Mouse (Mus musculus) cerebellum, adult 8-10 months (tissue): ENCODE measurements around the gene Cyren.

Source experiments
- DNase-seq: peaks from one replicate; pipeline ENCODE4 v3.0.0; 2022

Cyren gene

DNA sequence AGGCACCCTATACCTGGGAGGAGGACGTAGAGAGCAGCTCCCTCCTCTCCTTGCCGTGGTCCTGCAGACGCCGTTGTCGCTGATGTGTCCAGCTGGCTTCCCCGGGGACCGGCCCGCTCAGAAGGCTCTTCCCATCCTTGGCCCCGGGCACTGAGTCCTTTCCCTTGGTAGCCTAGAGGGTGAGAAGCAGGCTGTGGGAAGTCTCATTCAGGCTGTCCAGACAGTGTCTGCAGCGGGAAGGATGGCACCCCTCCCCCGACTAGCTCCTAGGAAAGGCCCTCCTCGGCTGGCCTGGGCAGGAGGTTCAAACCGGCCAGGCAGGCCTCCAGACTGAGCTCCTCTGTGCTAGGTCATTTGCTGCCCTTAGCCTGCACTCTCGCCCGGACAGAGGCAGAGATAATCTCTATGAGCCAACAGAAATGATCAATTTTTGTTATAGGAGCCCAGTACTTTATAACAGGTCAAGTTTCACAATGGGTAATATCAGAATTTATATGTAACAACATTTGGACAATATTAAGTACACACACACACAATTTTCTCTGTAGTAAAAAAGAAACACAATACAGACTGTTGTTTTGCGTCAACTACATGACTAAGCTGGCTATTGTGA is 18.4 kb upstream of the Cyren start:
- DNase-seq, result no peak

DNA sequence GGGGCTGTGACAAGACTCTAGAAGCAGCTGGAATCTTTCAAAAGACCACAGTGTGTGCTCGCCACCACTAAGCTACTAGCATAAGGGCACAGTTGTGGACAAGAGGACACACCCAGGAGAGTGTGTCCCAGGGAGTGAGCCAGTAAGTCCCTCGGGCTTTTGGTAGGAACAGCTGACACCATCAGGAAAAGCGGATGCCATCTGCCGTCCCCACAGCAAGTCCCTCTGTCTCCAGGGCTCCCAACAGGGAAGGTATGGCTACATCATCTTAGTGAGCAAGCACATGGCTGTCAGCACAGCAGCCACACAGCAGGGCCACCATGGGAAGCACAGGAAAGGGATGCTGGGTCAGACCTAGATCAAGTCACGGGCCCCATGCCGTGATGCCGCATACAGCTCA is 17.7 kb upstream of the Cyren start:
- no peak for DNase-seq

DNA sequence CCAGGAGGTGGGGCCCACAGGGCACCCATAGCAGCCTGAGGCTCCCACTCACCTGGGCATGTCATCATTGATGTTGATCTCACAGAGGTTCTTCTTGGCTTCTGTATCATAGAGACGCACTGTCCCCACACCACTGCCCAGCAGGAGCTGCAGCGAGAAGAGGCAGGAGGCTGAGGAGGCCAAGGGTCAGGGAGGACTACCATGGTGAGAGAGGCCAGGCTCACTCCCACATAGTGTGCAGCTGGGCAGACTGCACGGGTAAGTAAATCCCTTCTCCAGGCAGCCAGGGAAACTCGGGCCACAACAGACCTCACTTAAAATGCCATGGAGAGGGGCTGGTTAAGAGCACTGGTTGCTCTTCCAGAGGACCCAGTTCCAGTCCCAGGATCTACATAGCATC is 11.3 kb upstream of the Cyren start:
- DNase-seq, result no peak

DNA sequence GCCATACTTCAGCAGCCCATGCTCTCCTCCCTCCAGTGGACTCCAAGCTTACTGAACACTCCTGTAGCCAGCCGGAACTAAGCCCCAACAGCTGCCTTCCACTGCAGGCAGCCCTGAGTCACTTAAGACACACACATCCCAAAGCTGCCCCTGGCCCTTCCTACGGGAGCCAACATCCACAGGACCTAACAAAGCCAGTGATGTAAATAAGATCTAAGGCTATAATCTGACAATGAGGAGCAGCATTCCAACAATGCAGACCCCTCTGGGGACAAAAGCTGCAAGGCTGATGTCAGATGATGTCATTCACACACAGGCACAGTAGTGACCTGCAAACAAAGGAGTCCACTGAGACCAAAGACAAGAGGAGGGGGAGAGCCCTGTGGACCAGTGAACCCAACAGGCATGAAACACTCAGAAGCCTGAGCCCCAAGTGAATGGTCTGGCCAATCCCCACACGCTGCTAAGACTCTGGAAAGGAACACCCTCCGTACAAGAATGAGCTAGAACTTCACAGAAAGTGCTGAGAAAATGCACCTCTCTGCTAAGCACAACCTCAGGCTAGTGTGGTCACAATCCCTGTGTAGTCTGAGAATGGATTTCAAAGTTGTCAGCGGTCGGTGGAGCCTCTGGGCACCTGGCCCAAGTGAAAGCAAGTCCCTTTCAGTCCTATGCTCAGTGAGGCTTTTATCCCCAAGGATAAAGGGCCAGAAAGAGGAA is 9.4 kb upstream of the Cyren start:
- no peak for DNase-seq

DNA sequence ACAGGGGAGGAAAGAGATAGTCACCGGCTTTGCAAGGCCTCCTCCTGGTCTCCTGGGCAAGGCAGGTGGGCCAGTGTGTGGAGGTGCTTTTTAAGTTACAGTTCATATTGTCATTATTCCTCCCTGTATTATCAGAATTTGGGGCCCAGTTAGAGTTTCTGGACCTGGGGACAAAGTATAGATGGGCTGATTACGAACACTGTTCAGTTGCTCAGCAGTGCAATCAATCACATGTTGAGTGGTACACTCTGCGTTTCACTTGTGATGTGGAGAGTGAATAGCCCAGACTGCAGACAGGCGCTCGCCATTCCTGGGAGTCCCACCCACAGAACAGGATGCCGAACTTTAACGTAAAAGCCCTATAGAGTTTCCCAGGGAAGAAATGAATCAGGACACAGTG is 6.9 kb upstream of the Cyren start:
- no peak for DNase-seq

DNA sequence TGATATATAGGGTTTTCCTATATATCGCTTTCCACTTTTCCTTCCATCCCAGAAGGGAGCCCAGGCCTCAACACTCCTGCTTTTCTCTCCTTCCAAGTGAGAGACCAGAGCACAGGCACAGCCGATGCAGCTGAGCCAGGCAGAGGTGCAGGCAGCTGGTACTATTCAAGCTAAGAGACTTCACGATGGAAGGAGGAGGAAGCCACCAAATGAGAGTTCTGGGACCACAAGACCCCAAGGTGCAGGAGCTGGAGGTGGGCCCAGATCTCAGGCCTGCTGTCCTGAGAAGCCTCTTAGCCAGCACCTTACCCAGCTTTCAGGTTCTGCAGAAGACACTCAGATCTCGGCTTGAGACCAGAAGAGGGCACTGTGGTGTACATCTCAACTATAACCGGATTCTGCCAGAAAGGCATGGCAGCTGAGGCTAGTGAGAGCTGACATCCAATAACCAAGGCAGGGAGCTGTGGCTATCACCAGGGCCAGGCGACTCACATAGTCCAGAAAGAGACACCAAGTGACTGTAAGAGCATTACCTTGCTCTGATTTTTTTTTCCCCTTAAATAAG is 2.1 kb upstream of the Cyren start:
- peak; percentile 37 for DNase-seq

DNA sequence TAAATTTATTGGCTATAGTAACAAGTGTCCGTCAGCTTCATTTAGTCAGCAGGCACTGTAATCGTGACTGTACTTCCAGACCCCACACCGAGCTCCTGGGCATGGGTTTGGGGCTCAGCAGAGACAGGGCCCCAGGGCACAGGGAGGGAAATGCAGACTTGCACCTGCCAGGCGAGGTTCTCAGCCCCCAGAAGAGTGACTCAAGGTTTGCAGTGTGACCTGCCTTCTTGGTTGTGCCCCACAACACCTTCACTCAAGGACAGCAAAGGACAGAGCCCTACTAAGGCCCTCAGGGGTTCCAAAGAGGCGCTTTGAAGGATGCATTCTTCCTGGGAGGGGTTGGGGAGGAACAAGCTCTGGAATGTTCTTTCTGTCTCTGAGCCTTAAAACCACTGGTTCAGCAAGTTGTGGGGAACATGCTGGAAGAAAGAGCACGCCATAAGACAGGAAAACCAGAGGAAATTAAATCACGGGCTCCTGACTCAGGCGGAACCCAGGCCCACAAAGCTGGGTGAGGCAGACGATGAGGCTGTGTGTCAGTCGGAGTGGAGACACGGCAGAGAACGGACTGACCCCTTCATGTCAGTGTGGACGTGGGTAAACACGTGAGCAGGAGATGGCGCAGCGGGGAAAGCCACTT is 1.4 kb upstream of the Cyren start:
- no peak for DNase-seq

DNA sequence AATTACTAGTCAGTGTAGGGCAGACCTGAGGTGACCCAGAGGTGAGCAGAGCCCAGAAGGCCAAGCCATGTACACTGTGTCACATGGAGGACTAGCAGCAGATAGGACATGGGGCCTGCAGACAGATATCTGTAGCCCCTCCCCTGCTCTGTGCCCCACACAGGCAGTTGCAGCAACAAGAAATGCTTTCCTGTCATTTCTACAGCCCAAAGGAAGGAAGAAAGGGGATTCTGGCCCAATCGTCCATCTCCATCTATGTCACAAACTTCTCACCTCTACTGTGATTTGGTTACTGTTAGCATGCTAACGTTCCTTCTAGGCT is 1.1 kb downstream of the Cyren start:
- DNase-seq, result no peak

DNA sequence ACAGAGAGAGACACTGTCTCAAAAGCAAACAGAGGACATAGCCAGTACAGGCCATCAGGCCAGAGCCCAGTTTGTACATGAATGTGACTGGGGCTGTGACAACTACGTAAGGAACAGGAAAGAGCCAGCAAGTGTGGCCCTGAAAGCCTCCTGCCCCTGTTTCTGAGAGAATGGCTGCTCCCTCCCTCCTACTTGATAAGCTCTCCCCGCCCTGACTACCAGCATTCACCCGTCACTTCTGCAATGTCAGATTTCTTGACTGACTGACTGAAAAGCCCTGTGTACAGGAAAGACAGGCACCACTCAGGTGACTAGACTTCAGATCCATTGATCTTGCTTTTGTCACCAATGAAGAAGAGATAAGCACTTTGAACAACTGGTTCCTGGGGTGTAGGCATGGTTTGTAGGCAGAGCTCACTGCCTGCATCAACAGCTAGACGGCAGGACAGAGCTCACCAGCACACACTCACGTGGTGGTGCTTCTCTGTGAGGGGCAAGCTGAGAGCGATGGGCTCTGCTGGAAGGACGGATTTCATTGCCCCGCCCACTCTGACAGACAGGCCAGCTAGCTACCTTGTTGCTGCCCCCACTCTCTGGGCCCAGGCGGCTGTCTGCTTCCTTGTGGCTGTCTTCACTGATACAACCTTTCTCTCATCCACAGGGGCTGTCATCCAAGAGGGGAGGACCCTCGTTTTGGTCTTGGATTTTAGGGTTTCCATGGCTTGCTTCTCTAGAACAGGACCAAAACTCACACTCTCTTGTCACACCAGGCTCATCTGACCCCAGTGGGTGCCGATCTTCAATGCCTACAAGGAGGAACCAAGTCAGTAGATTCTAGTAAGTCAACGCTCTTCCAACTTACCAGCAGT is 1.7 kb downstream of the Cyren start:
- no peak for DNase-seq

DNA sequence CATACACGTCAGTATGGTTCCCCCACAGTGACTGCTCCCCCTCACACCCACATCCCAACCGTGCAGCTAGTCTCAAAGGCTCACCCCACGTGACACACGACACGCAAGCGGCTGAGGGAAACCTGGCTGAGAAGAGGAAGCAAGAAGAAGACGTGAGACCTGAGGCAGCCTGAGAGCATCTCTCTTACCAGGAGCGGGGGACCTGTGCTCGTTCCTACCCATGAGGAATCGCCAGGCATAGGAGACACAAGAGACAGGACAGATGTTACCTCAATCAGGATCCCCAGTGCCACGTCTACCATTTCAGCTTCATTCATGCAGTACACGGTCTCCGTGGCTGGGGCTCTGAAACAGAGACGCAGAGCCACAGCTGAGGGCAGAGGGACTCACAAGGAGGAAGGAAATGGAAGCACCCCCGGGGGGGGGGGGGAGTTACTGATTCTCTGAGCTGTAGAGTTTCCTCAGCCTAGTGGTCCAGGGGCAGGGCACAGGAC is 2.5 kb downstream of the Cyren start:
- DNase-seq, result no peak

DNA sequence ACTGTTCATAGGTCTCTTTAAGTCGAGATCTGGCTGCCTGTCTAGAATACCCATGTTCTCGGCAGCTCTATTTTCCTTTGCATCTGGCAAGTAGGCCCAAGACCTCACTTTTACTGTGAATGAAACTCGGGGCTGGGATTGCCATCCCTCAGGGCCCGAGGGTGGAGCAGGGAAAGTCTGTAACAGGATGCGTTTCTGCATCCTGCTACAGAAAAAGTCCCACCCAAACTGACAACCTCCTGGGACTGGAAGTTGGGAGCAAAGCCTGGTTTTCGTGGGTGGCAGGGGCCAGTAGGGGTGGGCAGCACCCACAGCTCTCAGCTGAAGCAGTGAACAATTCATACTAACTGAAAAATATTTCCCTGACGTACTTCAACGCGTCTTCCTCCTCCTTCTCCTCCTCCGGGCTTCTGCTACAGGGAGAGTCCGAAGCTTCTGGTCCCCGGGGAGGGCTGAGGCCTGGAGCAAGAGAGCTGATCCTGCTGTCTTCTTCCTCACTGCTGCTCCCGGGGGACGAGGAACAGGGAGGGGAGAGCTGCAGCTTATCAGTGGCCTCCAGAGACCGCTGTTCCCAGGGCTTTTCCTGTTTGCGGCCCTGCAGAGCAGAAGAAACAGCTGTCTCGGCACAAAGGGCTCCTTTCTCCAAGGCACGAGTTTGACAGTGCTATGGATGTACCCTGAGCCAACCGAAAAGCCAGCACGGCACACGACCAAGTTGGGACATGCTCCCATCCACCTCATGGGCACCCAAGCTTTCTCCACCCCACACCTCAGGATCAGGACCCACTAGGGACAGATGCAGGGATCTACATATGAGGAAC is 3.5 kb downstream of the Cyren start:
- DNase-seq, result no peak

DNA sequence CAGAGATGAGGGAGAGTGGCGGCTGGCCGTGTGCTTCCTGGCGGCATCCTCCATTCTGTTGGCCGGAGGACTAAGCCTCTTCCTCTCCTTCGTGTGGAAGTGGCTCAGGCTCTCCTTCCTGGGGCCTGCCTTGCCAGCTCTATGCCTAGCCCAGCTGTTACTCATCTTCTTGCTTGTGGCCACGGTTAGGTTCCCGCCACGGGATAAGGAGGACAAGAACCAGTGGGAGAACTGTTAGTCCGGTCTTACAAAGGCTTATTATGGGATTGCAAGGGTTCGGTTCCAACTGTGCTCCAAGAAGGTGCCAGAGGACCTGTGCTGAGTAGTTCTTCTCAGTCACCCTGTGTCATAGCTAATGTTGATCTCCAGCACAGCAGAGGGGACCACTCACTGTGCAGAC is 5.0 kb downstream of the Cyren start:
- no peak for DNase-seq

DNA sequence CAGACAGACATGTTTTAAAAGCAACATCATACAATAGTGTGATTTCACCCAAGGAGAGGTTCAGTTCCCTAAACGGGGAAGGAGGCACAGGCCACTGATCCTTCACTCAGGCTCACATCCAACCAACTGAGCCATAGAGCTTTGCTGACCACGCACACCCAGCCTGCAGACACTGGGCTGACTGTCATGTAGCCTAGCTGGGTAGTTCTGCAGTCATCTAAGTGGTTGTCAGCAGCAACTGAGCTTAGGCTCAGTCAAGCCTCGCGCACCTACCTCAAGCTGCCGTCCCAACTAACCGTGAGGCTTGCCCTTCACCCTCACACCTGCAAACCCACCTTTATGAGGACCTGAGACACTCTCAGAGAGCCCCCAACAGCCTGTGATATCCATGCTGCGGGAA is 5.9 kb downstream of the Cyren start:
- DNase-seq, result no peak

DNA sequence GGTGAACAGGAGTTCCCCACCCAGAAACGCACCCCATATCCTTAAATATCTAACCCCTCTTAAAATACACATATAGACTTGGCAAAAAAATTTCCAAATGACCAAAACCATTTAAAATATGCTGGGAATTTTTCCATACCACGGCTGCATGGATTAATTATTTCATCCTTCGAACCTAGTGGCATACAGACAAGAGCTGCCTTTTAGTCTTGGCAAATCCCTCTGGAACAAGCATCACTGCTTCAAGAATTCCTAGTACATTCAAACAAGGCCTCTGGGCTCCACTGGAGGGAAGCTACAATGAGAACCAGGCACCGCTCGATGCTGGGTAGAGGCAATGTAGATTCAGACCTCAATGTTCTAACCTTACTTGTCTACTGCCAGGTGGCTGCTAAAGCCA is 7.1 kb downstream of the Cyren start:
- DNase-seq, result no peak

DNA sequence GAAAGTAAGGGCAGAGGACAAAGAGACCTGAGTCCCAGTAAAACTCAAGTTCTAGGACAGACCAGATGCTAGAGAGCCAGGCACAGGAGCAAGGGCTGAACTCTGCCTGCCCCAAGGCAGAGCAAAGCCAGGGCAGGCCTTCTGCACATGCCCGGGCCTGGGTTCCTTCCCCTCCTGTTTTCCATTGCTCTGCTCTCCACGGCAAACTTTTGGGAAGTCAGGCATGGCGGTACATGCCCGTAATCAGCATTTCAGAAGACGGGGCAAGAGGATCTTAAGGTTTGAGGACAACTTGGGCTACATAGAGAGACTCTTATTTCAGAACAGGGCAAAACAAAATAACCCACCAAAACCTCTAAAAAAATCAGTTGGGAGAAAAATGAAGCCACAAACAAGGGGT is 7.7 kb downstream of the Cyren start:
- no peak for DNase-seq

DNA sequence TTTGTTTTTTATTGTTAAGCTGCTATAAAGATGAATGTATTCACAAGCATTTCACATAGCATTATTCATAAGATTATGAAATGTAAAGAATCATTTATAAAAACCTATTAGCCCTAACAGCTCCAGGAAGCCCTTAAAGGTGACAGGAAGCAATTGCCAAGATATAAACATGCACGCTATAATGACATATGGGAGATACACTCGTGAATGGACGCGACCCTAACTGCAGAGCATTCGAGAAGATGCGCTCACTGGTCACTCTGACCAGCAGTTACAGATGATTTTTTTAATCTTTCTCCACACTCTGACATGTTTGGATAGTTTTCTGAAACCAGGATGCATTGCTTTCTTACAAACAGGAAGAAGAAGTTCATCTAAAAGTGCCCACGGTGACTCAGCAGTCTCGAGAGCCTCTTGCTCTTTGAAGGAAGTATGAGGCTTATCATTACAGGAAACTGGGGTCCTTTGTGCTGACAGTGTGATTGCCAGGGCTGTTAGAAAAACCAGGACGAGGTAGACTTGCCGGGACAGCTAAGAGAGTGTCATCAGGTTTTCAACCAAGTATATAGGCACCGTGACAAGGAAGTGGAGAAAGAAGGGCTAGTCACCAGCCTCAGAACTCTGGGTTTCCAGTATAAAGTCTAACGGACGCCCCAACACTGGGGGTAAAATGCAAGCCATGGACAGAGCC is 8.5 kb downstream of the Cyren start:
- DNase-seq, result no peak

DNA sequence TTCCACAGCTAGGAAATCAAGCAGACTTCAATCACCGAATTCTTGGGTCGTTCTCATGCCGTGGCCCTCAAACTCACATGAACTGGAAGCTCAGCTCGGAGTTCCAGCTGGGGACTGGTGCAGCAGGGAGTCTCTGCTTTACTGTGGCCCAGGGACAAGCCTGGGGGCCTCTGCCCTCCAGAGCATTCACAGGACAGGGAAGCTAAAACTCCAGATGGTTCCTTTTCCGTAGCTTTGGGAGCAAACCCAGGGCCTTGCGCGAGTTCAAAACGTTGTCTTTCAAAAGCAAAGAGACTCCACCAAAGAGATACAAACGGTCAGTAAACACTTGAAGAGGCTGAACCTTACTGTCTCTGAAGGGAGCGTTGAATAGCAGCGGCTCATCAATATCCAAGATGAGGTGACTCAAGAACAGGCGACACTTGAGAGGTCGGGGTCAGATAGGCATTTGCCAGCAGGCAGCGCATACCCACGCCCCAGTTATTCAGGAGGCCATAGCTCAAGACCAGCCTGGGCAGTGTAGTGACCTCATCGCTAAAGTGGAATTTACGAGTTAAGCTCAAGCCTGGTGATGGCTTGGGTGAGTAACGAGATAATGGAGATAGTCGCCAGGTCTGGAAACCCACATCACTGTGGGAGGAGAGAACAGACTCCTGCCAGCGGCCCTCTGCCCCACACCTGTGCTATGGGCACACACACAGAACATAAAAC is 9.2 kb downstream of the Cyren start:
- DNase-seq, result no peak

DNA sequence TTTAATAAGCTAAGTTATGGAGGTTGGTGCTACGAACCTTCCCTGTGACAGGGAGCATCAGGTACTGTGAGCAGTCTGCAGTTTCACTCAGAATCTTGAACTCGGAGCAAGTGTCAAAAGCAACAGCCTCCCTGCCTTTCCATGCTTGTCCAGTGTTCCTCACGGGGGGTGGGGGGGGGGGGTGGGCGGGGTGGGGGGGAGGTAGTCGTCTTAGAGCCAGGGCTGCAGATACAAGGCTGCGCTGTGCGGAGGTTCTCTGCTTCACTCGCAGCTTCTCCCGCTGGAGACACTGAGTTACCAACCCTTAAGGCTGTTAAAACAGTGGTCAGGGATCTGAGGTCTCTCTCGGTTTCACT is 9.9 kb downstream of the Cyren start:
- DNase-seq, result no peak

DNA sequence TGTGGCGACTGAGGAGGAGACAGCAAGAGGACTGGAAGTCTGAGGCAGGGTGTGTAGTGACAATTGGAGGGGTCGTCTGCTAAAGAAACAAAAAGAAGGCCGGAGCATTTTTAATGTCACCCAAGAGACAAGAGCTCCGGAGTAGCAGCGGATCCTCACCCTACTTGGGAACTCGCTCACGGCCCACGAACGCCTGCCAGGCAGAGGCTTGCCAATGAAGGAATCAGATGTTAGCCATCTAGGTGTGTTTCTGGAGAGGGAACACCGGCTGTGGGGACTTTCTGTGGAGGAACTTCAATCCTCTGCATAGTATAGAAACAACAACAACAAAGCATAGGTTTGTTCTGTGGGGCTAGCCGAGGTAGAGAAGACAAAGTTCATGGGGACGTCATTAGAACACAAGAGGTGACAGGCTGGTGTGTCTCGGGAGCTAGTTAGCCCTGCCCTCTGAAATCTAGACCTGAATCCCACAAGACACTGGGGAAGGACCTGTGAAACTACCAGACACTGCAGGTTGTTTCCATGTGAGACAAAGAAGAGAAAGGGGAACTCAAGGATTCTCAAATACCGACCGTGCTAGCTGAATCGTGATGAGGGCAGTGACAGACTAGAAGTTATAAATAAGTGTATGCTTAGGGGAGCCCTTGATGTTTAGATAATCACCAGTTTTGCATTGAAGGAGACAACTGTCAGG is 10.4 kb downstream of the Cyren start:
- no peak for DNase-seq

DNA sequence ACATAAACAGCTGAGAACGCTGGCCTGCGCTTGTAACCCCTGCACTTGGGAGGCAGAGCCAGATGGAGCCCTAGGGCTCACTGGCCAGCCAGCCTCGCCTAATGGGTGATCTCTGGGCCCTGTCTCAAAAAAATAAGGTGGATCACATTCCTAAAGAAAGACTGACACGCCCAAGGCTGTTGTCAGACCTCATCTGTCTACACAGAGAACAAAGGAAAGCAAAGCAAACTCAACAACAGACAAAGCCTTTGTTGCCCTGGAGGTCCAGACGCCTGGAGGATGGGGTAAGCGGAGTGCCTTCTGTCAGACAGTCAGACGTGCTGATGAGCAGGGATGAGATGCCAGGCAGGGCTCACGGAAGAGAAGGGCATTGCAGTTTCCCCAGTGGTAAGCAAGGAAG is 11.1 kb downstream of the Cyren start:
- DNase-seq, result no peak
